In the genomic region with DNA sequence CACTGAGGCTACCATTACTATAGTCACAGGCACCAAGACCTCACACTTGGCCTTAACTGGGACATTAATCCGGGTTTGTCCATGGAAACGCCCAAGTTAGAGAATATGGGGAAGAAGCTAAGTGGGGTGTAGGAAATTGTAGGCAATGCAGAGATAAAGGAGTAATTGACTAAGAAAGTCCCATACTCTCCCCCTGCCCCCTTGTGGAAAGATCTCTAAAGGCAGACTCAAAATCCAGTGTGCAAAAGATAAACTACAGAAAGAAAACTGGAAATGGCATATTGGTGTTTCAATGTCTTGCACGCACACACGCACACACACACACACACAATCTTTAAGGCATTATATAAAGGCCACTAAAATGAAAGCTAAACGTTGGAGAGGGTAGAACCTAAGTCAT, we compare ENCODE assay signal across 19 mouse cellular contexts. TPM values are rescaled to one million over a fixed set of nuclear protein-coding genes. Genes with fewer than 3 reads are reported as not detected.
DNase-seq lines count a peak whose midpoint lies in the region; ATAC-seq and TF ChIP-seq lines count a peak whose summit lies in the region.
"Had no signal": no experiment of that assay in that cellular context is flagged by ENCODE, and none has a peak within 500 bp of the region (broad histone marks: within the 10 kb centered on the region; RNA-seq: fewer than 3 reads in every experiment).

No protein-coding gene starts in this region.

- TF ChIP-seq POLR2A in kidney, adult 2 months (IDR thresholded peaks at IDR 0.05; ENCODE audit: low read depth, low read length), result no peak
- TF ChIP-seq POLR2A in cerebellum, adult 2 months (IDR thresholded peaks at IDR 0.05; ENCODE audit: borderline replicate concordance, insufficient read depth, low read length), result no peak

- H3K27me3 ChIP-seq in kidney, adult 2 months (replicated peaks; ENCODE audit: control insufficient read depth, insufficient read depth, low read length), result no peaks in the 10 kb centered on the region
- H3K27me3 ChIP-seq in cerebellum, adult 2 months (ENCODE audit: control insufficient read depth, insufficient read depth, low read length), result no peaks in the 10 kb centered on the region
- H3K27me3 ChIP-seq: heart, embryonic 15.5 days; hindbrain, embryonic 13.5 days; neural tube, embryonic 15.5 days had no signal

- peak; percentile 10 for DNase-seq in kidney, adult 2 months
- DNase-seq in kidney, postnatal 25 days, result no peak
- peak; percentile 12 for DNase-seq in lung, postnatal 14 days
- no peak for DNase-seq in lung, postnatal 4 days
- peak; percentile 0 for DNase-seq in adipocyte (ENCODE audit: low spot score)
- no peak for DNase-seq in cerebellum, adult 2 months
- DNase-seq: cerebellum, adult 9-10 months; embryo, embryonic 11 days; layer of hippocampus, adult 9-11 months had no signal

- no peaks in the 10 kb centered on the region for H3K36me3 ChIP-seq in kidney, adult 2 months (ENCODE audit: control insufficient read depth, insufficient read depth, low read length)
- H3K36me3 ChIP-seq: heart, embryonic 15.5 days; hindbrain, embryonic 13.5 days; neural tube, embryonic 15.5 days had no signal

- no peaks in the 10 kb centered on the region for H3K4me1 ChIP-seq in kidney, adult 2 months (ENCODE audit: control insufficient read depth, insufficient read depth, low read length)
- H3K4me1 ChIP-seq in cerebellum, adult 2 months (ENCODE audit: control insufficient read depth, insufficient read depth, low read length), result no peaks in the 10 kb centered on the region
- H3K4me1 ChIP-seq: heart, embryonic 15.5 days; hindbrain, embryonic 13.5 days; neural tube, embryonic 15.5 days had no signal

- H3K27ac ChIP-seq in kidney, adult 2 months (ENCODE audit: insufficient read depth, low read depth, low read length), result no peak overlapping the region
- H3K27ac ChIP-seq in cerebellum, adult 2 months (ENCODE audit: insufficient read depth, low read length), result no peak overlapping the region
- H3K27ac ChIP-seq: heart, embryonic 15.5 days; hindbrain, embryonic 13.5 days; neural tube, embryonic 15.5 days had no signal

- no peak overlapping the region for H3K4me3 ChIP-seq in kidney, adult 2 months (ENCODE audit: insufficient read depth, low read depth, low read length)
- no peak overlapping the region for H3K4me3 ChIP-seq in cerebellum, adult 2 months (replicated peaks; ENCODE audit: insufficient read depth, low read depth, low read length)
- H3K4me3 ChIP-seq: heart, embryonic 15.5 days; hindbrain, embryonic 13.5 days; neural tube, embryonic 15.5 days had no signal

- ATAC-seq in megakaryocyte-erythroid progenitor cell, adult 5-6 weeks (replicated peaks; ENCODE audit: low FRiP score, low TSS enrichment, poor library complexity, severe bottlenecking), result peak; percentile 61; the same call in 1 of the 2 replicates
- ATAC-seq: Patski had no signal

- 76% methylated on average over 5 of the region's 5 CpGs for WGBS in kidney, adult 2 months
- WGBS in cerebellum, adult 2 months, result 85% methylated on average over 5 of the region's 5 CpGs

- no peak for TF ChIP-seq CTCF in kidney, adult 2 months (conservative IDR thresholded peaks at IDR 0.05; ENCODE audit: insufficient read depth, insufficient read length, low read depth, low read length)
- no peak for TF ChIP-seq CTCF in cerebellum, adult 2 months (IDR thresholded peaks at IDR 0.05; ENCODE audit: borderline replicate concordance, insufficient read depth, low read depth, low read length)

RNA-seq across cellular contexts. Expression of a gene that starts 3.3 kb away (rescaled TPM):
- polyA plus RNA-seq in kidney, adult 2 months (2012; rRNA removed), result not detected in 2 replicates
- total RNA-seq in megakaryocyte-erythroid progenitor cell, adult 5-6 weeks (2014; fragmentation: Nextera tagmentation), result not detected in 2 replicates
- total RNA-seq in megakaryocyte-erythroid progenitor cell, adult 5-6 weeks (2017), result not detected in 2 replicates
- 0.10 TPM in 1 of 2 replicates, not detected in the other for polyA plus RNA-seq in cerebellum, adult 2 months (2012; rRNA removed)
- polyA plus RNA-seq: brain, embryonic 14.5 days; limb, embryonic 11.5 days; Patski had no signal

RNA-seq across cellular contexts. Expression of a gene that starts 14.2 kb away (rescaled TPM):
- not detected in 2 replicates for polyA plus RNA-seq in kidney, adult 2 months (2012; rRNA removed)
- total RNA-seq in megakaryocyte-erythroid progenitor cell, adult 5-6 weeks (2014; fragmentation: Nextera tagmentation), result not detected in 2 replicates
- not detected in 2 replicates for total RNA-seq in megakaryocyte-erythroid progenitor cell, adult 5-6 weeks (2017)
- polyA plus RNA-seq in cerebellum, adult 2 months (2012; rRNA removed), result 0.10 and 0.11 TPM in 2 replicates
- polyA plus RNA-seq: limb, embryonic 11.5 days; Patski had no signal

RNA-seq across cellular contexts. Expression of a gene that starts 17.1 kb away (rescaled TPM):
- polyA plus RNA-seq in kidney, adult 2 months (2012; rRNA removed), result 0.05 TPM in 1 of 2 replicates, not detected in the other
- 0.94 TPM in 1 of 2 replicates, not detected in the other for total RNA-seq in megakaryocyte-erythroid progenitor cell, adult 5-6 weeks (2014; fragmentation: Nextera tagmentation)
- not detected in 2 replicates for total RNA-seq in megakaryocyte-erythroid progenitor cell, adult 5-6 weeks (2017)
- 0.35 and 0.59 TPM in 2 replicates for polyA plus RNA-seq in cerebellum, adult 2 months (2012; rRNA removed)
- total RNA-seq: adrenal gland, adult 18-20 months had no signal
- polyA plus RNA-seq: brain, embryonic 14.5 days; heart, embryonic 15.5 days; hindbrain, embryonic 13.5 days; kidney, embryonic 14.5 days; Patski; thymus, postnatal 0 days had no signal

RNA-seq across cellular contexts. Expression of a gene that starts 45.7 kb away (rescaled TPM):
- 1.1 TPM in 2 replicates for polyA plus RNA-seq in kidney, adult 2 months (2012; rRNA removed)
- not detected in 2 replicates for total RNA-seq in megakaryocyte-erythroid progenitor cell, adult 5-6 weeks (2014; fragmentation: Nextera tagmentation)
- 0.08 TPM in 1 of 2 replicates, not detected in the other for total RNA-seq in megakaryocyte-erythroid progenitor cell, adult 5-6 weeks (2017)
- 79.9 and 84.1 TPM in 2 replicates for polyA plus RNA-seq in cerebellum, adult 2 months (2012; rRNA removed)
- polyA plus RNA-seq: Patski had no signal

Comparison
In these comparisons a context has a peak if more than half of its experiments do, and no peak if none do; other contexts are left out.
1. DNase-seq: peak in kidney, adult 2 months (single experiment), lung, postnatal 14 days (single experiment) and adipocyte (single experiment); none in kidney, postnatal 25 days (0 of 2), lung, postnatal 4 days (0 of 2) and cerebellum, adult 2 months (0 of 2).